Mouse (Mus musculus): Measurements from ENCODE around the gene Pnpla1.
"Not testable (repeated sequence)": the region's sequence is repeated elsewhere in the genome, so short reads cannot be mapped to it uniquely, and the experiment has no call there.

DNA sequence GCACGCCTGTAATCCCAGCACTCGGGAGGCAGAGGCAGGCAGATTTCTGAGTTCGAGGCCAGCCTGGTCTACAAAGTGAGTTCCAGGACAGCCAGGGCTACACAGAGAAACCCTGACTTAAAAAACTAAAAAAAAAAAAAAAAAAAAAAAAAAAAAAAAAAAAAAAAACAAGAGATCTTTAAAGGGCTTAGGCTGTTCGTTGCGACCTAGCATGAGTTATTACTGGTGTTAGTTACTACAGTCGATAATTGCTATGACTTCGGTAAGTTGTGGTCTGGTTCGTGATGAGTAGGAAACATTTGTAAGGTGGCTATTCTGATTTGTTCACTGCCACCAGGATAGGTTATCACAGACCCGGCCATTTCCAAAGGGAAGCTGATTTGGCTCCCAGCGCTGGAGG, 41.9 kb upstream of the Pnpla1 start:
- not testable (repeated sequence) for TF ChIP-seq POLR2A (IDR thresholded peaks at IDR 0.05; ENCODE audit: insufficient read depth, low read depth, low read length); CTCF (IDR thresholded peaks at IDR 0.05); EP300 (IDR thresholded peaks at IDR 0.05; ENCODE audit: insufficient read depth, low read depth, low read length)
